Mouse (Mus musculus) spleen, embryonic (tissue): ENCODE measurements around the gene Ttc13.

ENCODE experiments used
- CTCF ChIA-PET: fragments of 350-600 bp; sonication (Branson Sonifier 250); formaldehyde crosslinking; loops from one replicate; lab custom pipeline; 2022; lab: Charles Lee

The Ttc13 gene

GRCm38 (mm10) chr8:124721862-124722515 is at the start of gene Ttc13, which contains the start of gene Arv1:
Gene Ttc13, minus strand, starts transcription at chr8:124721983.
Gene Arv1, plus strand, starts transcription at chr8:124722139.
- CTCF ChIA-PET = no interaction called here

- CTCF ChIA-PET = no interaction called here
Measured at GRCm38 (mm10) chr8:124763061-124763460, 41.3 kb upstream of the Ttc13 start.

DNA sequence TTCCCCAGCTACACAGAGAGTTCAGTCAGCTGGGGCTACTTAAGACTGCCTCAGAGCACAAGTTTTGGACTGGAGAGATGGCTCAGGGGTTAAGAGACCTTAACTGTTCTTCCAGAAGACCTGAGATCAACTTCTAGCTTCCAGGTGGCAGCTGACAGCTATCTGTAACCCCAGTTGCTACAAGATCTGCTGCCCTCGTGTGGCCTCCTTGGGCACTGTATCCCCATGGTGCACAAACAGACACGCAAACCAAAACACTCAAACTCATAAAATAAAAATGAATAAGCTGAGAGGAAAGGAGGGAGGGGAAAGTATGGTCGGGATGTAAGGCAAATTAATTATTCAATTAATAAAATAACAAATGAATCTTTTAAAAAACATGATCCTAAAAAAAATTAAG is 36.8 kb upstream of the Ttc13 start:
- CTCF ChIA-PET = no interaction called here

DNA sequence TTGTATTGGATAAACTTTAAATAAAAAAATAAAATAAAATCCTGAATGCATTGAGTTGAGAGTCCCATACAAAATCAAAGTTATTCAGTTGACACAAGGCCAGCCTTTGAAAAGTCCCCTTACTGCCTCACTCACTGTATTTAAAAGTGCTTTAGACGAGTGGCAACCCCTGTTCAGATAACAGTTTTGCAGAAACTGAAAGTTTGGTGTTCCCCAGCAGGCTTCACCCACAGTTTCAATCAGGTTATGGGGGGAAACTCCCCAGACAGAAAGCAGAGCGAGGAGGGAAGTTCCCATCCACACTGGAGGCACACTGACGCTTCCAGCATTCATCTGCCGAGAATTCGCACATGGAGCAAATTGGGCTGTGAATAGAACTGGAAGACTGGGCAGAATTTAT is 34.8 kb upstream of the Ttc13 start:
- CTCF ChIA-PET = interaction anchor here (0.7 kb wide), 1 partner anchor 21 kb away, joined by 10 read pairs; no protein-coding TSS in a partner anchor

DNA sequence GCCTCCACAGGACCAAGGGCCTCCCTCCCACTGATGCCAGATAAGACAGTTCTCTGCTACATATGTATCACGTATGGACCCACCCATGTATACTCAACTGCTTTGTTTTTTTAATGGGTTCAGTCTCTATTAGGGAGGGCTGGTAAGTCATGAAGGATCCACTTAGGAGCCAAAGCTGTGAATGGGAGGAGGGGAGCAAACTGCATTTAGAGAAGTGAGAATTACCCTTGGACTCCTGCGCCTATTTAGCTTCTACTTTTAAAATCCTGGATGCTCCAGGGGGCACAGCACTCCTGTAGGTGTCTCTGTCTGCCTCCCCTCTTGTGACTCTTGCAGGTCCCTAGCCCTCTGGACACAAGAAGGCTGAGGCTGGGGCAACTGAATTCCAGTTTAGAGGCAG is 34.4 kb upstream of the Ttc13 start:
- CTCF ChIA-PET = interaction anchor here (0.7 kb wide), 1 partner anchor 21 kb away, joined by 10 read pairs; no protein-coding TSS in a partner anchor

DNA sequence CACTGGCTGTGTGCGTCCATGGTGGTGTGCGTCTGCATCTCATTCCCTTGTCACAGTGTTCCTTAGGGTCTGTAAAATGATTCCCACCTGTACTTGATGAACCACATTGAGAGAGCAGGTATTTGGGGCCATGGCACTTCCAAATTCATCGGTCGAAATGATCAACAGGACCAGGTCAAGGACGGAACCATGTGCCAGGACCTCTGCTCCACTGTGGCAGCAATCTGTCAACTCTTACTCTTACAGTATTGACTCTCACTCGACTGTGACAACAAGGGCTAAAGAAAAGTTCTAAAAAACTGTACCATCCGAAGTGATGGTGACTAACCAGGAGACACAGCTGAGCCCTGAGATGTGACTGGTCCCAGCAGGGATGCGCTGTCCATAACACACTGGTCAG is 33.7 kb upstream of the Ttc13 start:
- CTCF ChIA-PET = no interaction called here

DNA sequence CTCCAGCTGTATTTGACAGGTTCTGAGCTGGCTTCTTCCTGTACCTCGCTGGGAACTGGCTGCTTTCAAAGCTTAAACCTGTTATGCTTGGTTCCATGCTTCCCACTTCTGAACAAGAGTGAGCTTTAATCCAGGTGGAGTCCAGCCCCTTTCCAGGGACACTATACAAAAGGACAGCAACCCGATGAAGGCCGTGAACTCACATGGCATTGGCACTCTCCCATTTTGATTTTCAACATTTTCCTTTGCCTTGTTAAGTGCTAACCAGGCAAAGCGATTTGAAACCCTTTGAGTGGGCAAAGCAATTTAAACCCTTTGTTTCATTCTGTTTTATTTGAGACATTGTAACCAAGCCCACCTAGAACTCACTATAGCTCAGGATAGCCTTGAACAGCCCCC is 33.0 kb upstream of the Ttc13 start:
- CTCF ChIA-PET = no interaction called here

GRCm38 (mm10) chr8:124754101-124754791 is 32.5 kb upstream of the Ttc13 start:
- CTCF ChIA-PET = no interaction called here

- CTCF ChIA-PET = no interaction called here
Measured at GRCm38 (mm10) chr8:124752325-124752862, 30.6 kb upstream of the Ttc13 start.

- CTCF ChIA-PET = interaction anchor here (1.1 kb wide), 1 partner anchor 13 kb away, joined by 5 read pairs; no protein-coding TSS in a partner anchor
Measured at GRCm38 (mm10) chr8:124751709-124752173, 30.0 kb upstream of the Ttc13 start, which contains the start of gene Fam89a. Gene Fam89a, minus strand, starts transcription at chr8:124751832.

DNA sequence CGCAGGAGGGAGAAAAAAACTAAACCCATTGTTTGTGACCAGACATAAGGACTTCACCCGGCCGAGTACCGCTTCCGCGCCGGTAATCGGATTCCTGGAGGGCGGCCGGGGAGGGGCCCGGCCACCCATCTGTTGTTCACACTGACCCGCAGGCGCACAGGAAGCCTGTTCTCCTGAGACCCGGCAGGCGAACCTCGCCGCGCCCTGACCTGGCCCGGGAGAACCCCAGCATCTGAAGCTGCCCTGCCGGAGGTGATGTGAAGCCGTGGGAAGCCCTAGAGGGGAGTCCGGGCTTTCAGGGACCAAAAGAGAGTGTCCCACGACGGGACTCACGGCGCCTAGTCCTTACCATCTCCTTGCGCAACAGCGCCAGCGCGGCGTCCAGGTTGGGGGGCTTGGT is 29.4 kb upstream of the Ttc13 start:
- CTCF ChIA-PET = interaction anchor here (1.1 kb wide), 1 partner anchor 12 kb away, joined by 5 read pairs; no protein-coding TSS in a partner anchor

- CTCF ChIA-PET = no interaction called here
Measured at GRCm38 (mm10) chr8:124746661-124747060, 24.9 kb upstream of the Ttc13 start.

DNA sequence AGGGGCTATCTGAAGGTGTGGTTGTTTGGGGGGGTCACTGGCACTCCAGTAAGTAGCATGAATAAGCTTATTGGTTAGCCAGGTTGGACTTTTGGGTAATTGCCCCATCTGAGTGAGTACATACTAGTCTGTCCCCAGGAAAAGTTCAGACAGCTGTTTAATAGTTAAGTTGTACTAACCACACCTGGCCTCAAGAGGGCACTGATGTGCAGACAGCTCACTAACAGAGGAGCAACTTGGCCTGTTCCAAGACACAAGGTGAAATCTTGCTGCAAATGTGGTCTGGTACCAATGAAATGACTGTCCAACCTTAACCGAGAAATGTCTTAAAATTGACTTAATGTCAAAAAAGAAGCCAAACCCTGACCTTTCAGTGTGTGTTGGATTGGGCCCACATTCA is 17.5 kb upstream of the Ttc13 start:
- CTCF ChIA-PET = interaction anchor here (0.6 to 1.2 kb wide), 3 partner anchors 9 to 44 kb away, joined by 3 to 5 read pairs (median 4); partner anchors contain the start of gene Fam89a

GRCm38 (mm10) chr8:124735371-124735911 is 13.7 kb upstream of the Ttc13 start:
- CTCF ChIA-PET = no interaction called here

DNA sequence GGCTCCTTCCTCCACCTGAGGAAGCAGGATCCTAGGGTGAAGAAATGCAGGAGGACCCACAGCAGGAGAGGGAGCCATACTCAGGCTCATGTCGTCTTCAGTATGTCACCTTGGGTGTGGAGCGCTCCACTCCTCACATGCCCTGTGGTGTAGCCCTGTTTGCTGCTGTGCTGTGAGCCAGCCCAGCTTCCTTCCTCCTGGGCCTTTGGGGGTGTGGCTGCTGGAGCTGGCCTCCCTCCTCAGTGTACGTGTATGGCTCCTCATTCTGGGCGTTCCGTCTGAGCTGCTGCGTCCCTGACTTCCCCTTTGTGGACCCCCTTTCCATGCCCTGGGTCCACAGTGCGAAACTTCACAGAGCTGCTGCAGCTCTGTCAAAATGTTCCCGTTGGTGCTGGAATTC is 11.0 kb upstream of the Ttc13 start:
- CTCF ChIA-PET = no interaction called here

- CTCF ChIA-PET = no interaction called here
Measured at GRCm38 (mm10) chr8:124724301-124724700, 2.5 kb upstream of the Ttc13 start.

DNA sequence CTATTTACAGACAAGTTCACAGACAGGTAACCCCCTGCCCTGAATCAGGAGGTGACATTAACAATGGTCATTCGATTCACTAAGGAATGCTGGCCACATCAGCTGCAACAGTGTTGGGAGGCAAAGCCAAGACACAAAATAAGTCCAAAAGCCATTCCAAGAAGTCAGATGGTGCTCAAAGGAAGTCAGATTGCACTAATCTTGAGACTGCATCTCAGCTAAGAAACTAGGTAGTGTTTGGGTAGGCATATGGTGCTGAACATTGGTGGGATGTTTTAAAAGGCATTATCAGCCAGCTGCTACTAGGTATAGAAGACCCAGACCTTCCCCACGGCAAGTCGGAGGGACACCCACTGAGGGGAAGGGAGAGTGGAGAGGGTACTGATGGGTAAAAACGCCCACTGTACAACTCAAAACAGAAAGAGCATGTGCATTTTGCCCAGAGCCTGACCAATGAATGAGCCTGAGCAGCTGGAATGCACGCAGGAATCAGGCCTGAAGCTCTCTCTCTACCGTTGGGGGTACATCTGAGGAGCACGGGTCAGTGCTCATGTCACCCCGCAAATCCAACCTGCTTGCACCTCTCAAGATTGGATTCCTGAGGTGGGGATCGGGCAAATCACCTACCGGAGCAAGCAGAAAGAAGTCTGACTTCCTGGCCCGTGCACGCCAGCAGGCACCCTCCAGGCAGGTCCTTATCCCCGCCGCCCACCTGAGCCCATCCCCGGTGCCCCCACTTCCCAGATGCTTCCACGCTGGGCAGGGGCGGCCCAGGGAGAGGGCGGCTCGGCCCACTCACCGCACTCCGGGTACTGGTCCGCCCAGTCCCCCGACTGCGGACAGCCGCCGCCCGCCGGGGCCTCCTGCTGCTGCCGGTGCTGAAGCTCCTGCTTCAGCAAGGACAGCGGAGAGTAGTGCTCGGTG is 583 bp downstream of the Ttc13 start:
- CTCF ChIA-PET = no interaction called here

DNA sequence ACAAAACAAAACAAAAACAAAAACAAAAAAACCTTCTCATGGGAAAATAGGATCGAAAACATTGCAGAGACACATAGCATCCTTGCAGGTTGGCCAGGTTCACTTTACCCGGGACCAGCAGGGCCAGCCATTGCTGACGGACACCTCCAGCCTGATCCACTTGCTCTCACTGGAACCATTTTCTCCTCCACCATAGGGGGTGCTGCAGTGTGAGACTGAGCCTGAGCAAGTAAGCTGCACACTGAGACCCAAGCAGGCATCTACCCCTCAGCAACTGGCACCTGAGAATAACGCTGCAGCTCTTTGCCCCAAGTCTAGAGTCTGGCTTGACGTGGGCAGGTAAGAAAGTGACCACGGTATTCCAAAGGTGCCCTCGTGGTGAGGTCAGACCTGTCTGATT is 1.6 kb downstream of the Ttc13 start:
- CTCF ChIA-PET = no interaction called here

GRCm38 (mm10) chr8:124715736-124716135 is 6.0 kb downstream of the Ttc13 start:
- CTCF ChIA-PET = no interaction called here

DNA sequence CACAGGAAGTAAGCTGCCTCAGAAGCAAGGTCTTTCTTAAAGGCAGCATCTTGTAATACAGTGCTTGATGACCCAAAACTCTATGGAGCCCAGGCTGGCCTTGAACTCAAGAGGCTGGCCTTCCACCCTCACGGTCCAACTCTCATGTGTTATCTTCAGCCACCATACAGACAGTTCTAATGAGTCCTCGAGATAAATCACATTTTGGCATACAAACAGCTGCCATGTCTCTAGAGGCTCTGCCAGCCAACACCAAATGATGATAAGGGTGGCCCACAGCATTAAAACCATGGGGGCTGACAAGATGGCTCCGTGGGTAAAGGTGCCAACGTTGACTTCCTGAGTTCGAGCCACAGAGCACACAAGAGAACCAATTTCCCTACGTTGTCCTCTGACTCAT is 8.6 kb downstream of the Ttc13 start:
- CTCF ChIA-PET = no interaction called here

GRCm38 (mm10) chr8:124705823-124706222 is 16.0 kb downstream of the Ttc13 start:
- CTCF ChIA-PET = interaction anchor here (0.7 kb wide), 1 partner anchor 55 kb away, joined by 3 read pairs; no protein-coding TSS in a partner anchor
